Mouse (Mus musculus): Measurements from ENCODE around the gene Szrd1. TPM values are rescaled to one million over a fixed set of nuclear protein-coding genes. Genes with fewer than 3 reads are reported as not detected.

The Szrd1 gene
- 17.8 and 19.0 TPM in 2 replicates for polyA plus RNA-seq (2012; rRNA removed)

GRCm38 (mm10) chr4:141139116-141139970 is at the start of gene Szrd1:
Szrd1 (minus strand) TSS chr4:141139775.

DNA sequence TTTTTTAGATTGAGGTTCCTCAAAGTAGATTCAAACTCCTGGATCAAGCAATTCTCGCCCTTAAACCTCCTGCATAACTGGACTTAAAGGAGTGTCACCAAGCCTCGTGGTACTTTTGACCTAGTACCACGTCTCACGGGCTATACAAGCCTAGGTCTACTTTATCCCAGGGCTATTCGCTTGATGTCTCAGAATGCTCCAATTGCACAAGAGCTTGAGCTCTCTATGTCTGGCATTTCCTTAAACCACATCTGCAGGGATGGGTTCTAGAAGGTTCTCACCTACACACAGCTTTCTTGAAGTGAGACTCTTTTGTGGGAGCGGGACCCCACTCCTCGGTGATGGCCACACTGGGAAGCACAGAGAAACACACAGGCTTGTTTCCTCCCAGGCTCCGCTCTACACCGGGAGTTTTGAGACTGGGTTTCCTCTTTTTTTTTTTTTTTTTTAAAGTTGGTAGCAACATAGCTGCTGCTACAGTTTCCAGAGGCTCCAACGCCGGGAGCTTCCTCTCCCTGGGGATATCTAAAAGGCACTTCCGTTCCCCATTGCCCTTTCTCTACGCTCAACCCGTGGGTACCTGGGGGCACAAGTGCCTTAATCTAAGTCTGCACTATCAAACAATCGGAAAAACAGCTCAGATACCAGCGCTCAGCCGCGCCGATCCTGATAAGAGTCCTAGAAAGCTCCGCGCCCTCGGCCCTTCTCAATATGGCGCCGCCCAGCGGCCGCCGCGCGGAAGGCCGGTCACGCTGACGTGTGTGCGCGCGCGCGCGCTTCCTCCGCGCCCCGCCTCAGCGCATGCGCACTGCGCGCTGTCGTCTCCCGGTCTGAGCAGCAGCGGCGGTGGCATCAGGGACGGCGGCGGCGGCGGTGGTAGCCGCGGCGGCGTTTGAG is 7.8 kb upstream of the Szrd1 start, which contains the start of gene Fbxo42:
Gene Fbxo42, plus strand, starts transcription at position 802 of the 897 bp plus-strand sequence.

DNA sequence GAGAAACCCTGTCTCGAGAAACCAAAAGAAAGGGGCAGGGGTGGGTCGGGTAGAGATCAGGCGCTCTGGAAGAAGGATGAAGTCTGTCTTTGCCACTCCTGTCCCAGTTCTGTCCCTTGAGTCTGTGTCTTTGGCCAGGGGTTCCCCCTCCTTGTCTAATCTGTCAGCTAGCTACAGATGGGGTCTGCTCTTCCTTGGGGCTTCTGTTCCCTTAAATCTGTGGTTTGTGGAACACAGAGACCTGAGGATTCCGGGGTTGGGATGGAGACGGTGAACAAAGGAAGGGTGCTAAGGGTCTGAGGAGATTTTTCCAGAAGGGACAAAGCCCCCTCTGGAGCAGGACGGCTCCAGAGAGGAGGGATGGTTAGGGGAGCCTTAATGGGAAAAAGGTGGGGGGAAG is 51.5 kb downstream of the Szrd1 start, which contains the start of gene Spata21:
Gene Spata21, plus strand, starts transcription at position 301 of the 400 bp plus-strand sequence.

GRCm38 (mm10) chr4:141077681-141078509 is 61.7 kb downstream of the Szrd1 start, which contains the start of gene Necap2:
Necap2 (minus strand) TSS chr4:141078357.

Other genes starting within 250 kb of the Szrd1 start
- gene Padi2, start 233.4 kb downstream of the Szrd1 start, polyA plus RNA-seq (2012; rRNA removed), result 0.66 TPM in 2 replicates
- gene Sdhb, start 178.6 kb downstream of the Szrd1 start, polyA plus RNA-seq (2012; rRNA removed), result 121 and 122 TPM in 2 replicates
- 19.2 and 21.4 TPM in 2 replicates for gene Atp13a2, start 152.9 kb downstream of the Szrd1 start, polyA plus RNA-seq (2012; rRNA removed)
- gene Mfap2, start 129.4 kb downstream of the Szrd1 start, polyA plus RNA-seq (2012; rRNA removed), result 9.4 and 10.2 TPM in 2 replicates
- gene Crocc, start 79.2 kb downstream of the Szrd1 start, polyA plus RNA-seq (2012; rRNA removed), result 1.5 and 1.8 TPM in 2 replicates
- 34.5 and 37.7 TPM in 2 replicates for gene Necap2, start 61.4 kb downstream of the Szrd1 start, polyA plus RNA-seq (2012; rRNA removed)
- 0.02 TPM in 2 replicates for gene Spata21, start 51.4 kb downstream of the Szrd1 start, polyA plus RNA-seq (2012; rRNA removed)
- gene Fbxo42, start 8.1 kb upstream of the Szrd1 start, polyA plus RNA-seq (2012; rRNA removed), result 6.6 and 7.7 TPM in 2 replicates
- gene Rsg1, start 74.2 kb upstream of the Szrd1 start, polyA plus RNA-seq (2012; rRNA removed), result 0.46 and 0.48 TPM in 2 replicates
- 2.5 and 3.2 TPM in 2 replicates for gene Arhgef19, start 99.7 kb upstream of the Szrd1 start, polyA plus RNA-seq (2012; rRNA removed)
- 2.1 and 2.2 TPM in 2 replicates for gene Epha2, start 161.5 kb upstream of the Szrd1 start, polyA plus RNA-seq (2012; rRNA removed)
- 0.10 and 0.16 TPM in 2 replicates for gene Fam131c, start 228.4 kb upstream of the Szrd1 start, polyA plus RNA-seq (2012; rRNA removed)